Mouse (Mus musculus) ES-Bruce4 (cell line): Measurements from ENCODE around the gene Gm1673. TPM values are rescaled to one million over a fixed set of nuclear protein-coding genes. Genes with fewer than 3 reads are reported as not detected.

ENCODE experiments used
- H3K27ac ChIP-seq: 2 replicates; pipeline ENCODE4 v1.5.1; 2012; ENCODE audit warnings: low read length, inconsistent platforms; ENCODE audit not compliant: insufficient read depth
- H3K27me3 ChIP-seq: 2 replicates; pipeline ENCODE4 v1.6.1; 2012; ENCODE audit warnings: mild to moderate bottlenecking, low read length, inconsistent platforms; ENCODE audit not compliant: control insufficient read depth, poor library complexity, insufficient read depth, severe bottlenecking
- H3K36me3 ChIP-seq: 2 replicates; pipeline ENCODE4 v1.6.1; 2012; ENCODE audit warnings: inconsistent platforms, mild to moderate bottlenecking, low read length, moderate library complexity; ENCODE audit not compliant: control insufficient read depth, poor library complexity, insufficient read depth, severe bottlenecking
- H3K4me1 ChIP-seq: one replicate; pipeline ENCODE4 v1.8.1; 2011; ENCODE audit warnings: low read length; ENCODE audit not compliant: control insufficient read depth, insufficient read depth
- H3K4me3 ChIP-seq: 2 replicates; pipeline ENCODE4 v1.5.1; 2011; ENCODE audit warnings: low read depth, mild to moderate bottlenecking, low read length
- H3K9ac ChIP-seq: 2 replicates; pipeline ENCODE4 v1.6.1; 2012; ENCODE audit warnings: low read depth, mild to moderate bottlenecking, inconsistent platforms; ENCODE audit not compliant: poor library complexity, severe bottlenecking
- H3K9me3 ChIP-seq: replicated peaks from 2 replicates; pipeline ENCODE4 v1.6.1; 2012; ENCODE audit warnings: mild to moderate bottlenecking, low read length, inconsistent platforms; ENCODE audit not compliant: control insufficient read depth, poor library complexity, insufficient read depth, severe bottlenecking
- CTCF ChIP-seq: IDR thresholded peaks from one replicate; pipeline ENCODE4 v1.8.1; 2011; ENCODE audit warnings: low read depth, low read length
- EP300 ChIP-seq: IDR thresholded peaks from 2 replicates; pipeline ENCODE4 v1.6.1; 2011; ENCODE audit warnings: low read depth, low read length; ENCODE audit not compliant: insufficient read depth
- POLR2A ChIP-seq: IDR thresholded peaks from one replicate; pipeline ENCODE4 v1.8.1; 2011; ENCODE audit warnings: low read length; ENCODE audit not compliant: insufficient read depth
- polyA plus RNA-seq: library from polyadenylated mRNA; stranded (reverse); fragments of >200 nt; gene quantifications from 2 replicates; pipeline ENCODE4 v1.2.4, GENCODE M21; 2011; ENCODE audit warnings: low read depth; ENCODE audit not compliant: missing spikeins, insufficient read depth, insufficient read length

Gm1673 gene
- polyA plus RNA-seq, 1 experiment, result 1.9 TPM

DNA sequence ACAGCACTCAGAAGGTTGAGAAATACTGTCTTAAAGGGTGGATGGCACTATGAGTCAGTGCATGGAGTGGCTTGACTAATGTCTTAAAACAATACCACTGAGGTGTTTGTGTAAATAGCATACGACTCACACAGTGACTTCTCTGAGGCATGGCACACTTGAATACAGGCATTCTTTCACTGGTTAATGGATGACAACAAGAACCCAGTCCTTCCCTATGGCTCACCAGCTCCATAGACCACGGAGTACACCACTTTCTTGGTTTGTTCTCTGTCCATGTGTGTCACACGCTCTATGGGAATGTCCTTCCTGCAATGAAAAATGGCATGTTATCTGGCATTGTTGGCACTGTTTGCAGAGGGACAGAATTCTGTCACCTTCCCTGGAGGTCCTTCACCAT lies 49.3 kb downstream of the Gm1673 start:
- TF ChIP-seq POLR2A (no peak), CTCF (no peak), EP300 (no peak)
- Histone ChIP-seq H3K4me1 (no peaks in the 10 kb centered on the region), H3K27ac (no peak overlapping the region), H3K9me3 (no peaks in the 10 kb centered on the region), H3K9ac (no peak overlapping the region), H3K27me3 (no peaks in the 10 kb centered on the region), H3K4me3 (no peak overlapping the region), H3K36me3 (no peaks in the 10 kb centered on the region; the same call in 1 of the 2 replicates)

Other genes starting within 250 kb of the Gm1673 start
- gene Letm1, start 200.6 kb upstream of the Gm1673 start, polyA plus RNA-seq, result 34.2 and 36.7 TPM in 2 replicates
- 97.7 and 109 TPM in 2 replicates for gene Nsd2, start 162.7 kb upstream of the Gm1673 start, polyA plus RNA-seq
- 51.2 and 56.1 TPM in 2 replicates for gene Nelfa, start 47.0 kb upstream of the Gm1673 start, polyA plus RNA-seq
- 0.63 and 0.84 TPM in 2 replicates for gene Nat8l, start 12.6 kb downstream of the Gm1673 start, polyA plus RNA-seq
- gene Poln, start 186.0 kb downstream of the Gm1673 start, polyA plus RNA-seq, result 1.4 and 1.5 TPM in 2 replicates
- gene Haus3, start 186.1 kb downstream of the Gm1673 start, polyA plus RNA-seq, result 43.2 and 47.6 TPM in 2 replicates
- gene Mxd4, start 204.3 kb downstream of the Gm1673 start, polyA plus RNA-seq, result 4.3 and 6.5 TPM in 2 replicates